23 mouse cellular contexts compared by ENCODE assay signal in the genomic region with DNA sequence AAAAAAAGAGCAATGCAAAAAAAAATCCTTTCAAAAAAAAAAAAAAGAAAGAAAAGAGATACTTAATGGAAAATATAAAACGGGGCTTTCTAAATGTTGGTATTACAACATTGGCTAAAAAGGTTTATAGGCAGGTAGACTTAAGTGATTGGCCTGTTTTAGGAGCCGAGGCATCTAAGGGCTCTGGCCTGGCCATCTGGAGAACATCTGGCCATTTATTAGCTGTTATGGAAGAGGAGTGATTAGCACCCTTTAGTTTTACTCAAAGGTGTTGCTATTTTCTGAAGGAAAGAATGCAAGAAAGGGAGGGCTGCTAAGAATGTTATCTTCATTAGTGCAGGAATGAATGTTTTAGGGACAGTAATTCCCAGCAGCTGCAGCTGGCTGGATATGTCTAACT. TPM values are rescaled to one million over a fixed set of nuclear protein-coding genes. Genes with fewer than 3 reads are reported as not detected.
"Had no signal": no experiment of that assay in that cellular context is flagged by ENCODE, and none has a peak within 500 bp of the region (broad histone marks: within the 10 kb centered on the region; RNA-seq: fewer than 3 reads in every experiment).

No protein-coding gene starts in this region.

- H3K4me2 ChIP-seq: liver, embryonic 13.5 days; lung, embryonic 15.5 days; midbrain, embryonic 12.5 days; midbrain, embryonic 15.5 days; neural tube, embryonic 13.5 days; stomach, embryonic 15.5 days had no signal

- H3K36me3 ChIP-seq: liver, embryonic 13.5 days; lung, embryonic 15.5 days; midbrain, embryonic 12.5 days; midbrain, embryonic 15.5 days; neural tube, embryonic 13.5 days; stomach, embryonic 15.5 days had no signal

- H3K27ac ChIP-seq: liver, embryonic 13.5 days; lung, embryonic 15.5 days; midbrain, embryonic 12.5 days; midbrain, embryonic 15.5 days; neural tube, embryonic 13.5 days; stomach, embryonic 15.5 days had no signal

- H3K9ac ChIP-seq: liver, embryonic 13.5 days; lung, embryonic 15.5 days; midbrain, embryonic 12.5 days; midbrain, embryonic 15.5 days; neural tube, embryonic 13.5 days; stomach, embryonic 15.5 days had no signal

- DNase-seq: kidney, adult 18-20 months; kidney, adult 9 months; kidney, postnatal 14 days; kidney, postnatal 4 days; left cerebral cortex, postnatal 4 days; liver, embryonic 13.5 days; lung, postnatal 14 days; lung, postnatal 4 days; retina, postnatal 1 day; right cerebral cortex, postnatal 25 days; spleen, adult 18-20 months; thymus, postnatal 25 days had no signal

- H3K4me3 ChIP-seq: liver, embryonic 13.5 days; lung, embryonic 15.5 days; midbrain, embryonic 12.5 days; midbrain, embryonic 15.5 days; myocyte; neural tube, embryonic 13.5 days; stomach, embryonic 15.5 days had no signal

- H3K9me3 ChIP-seq: liver, embryonic 13.5 days; lung, embryonic 15.5 days; midbrain, embryonic 12.5 days; midbrain, embryonic 15.5 days; neural tube, embryonic 13.5 days; stomach, embryonic 15.5 days had no signal

- ATAC-seq: intestine, embryonic 16.5 days; midbrain, embryonic 15.5 days had no signal

- H3K4me1 ChIP-seq: liver, embryonic 13.5 days; lung, embryonic 15.5 days; midbrain, embryonic 12.5 days; midbrain, embryonic 15.5 days; neural tube, embryonic 13.5 days; stomach, embryonic 15.5 days had no signal

- H3K27me3 ChIP-seq: liver, embryonic 13.5 days; lung, embryonic 15.5 days; midbrain, embryonic 12.5 days; midbrain, embryonic 15.5 days; neural tube, embryonic 13.5 days; stomach, embryonic 15.5 days had no signal

RNA-seq across cellular contexts. Expression of a gene that starts 24.9 kb away (rescaled TPM):
- polyA plus RNA-seq: intestine, embryonic 16.5 days; kidney, embryonic 16.5 days; liver, adult 2 months; liver, embryonic 13.5 days; liver, embryonic 16.5 days; lung, embryonic 15.5 days; midbrain, embryonic 12.5 days; midbrain, embryonic 15.5 days; myocyte; neural tube, embryonic 13.5 days; stomach, embryonic 15.5 days; thymus, postnatal 0 days had no signal
